Mouse (Mus musculus): ENCODE results near the gene Abcd3.

Gene Abcd3

GRCm38 (mm10) chr3:121814877-121815548, at the start of gene Abcd3:
Gene Abcd3, minus strand, starts transcription at chr3:121815302.
- DNase-seq (ENCODE audit: low spot score) = peak; percentile 82

GRCm38 (mm10) chr3:121859142-121859541, 44.0 kb upstream of the Abcd3 start:
- no peak for DNase-seq (ENCODE audit: low spot score)

GRCm38 (mm10) chr3:121856131-121856530, 41.0 kb upstream of the Abcd3 start:
- no peak for DNase-seq (ENCODE audit: low spot score)

GRCm38 (mm10) chr3:121853781-121854520, 38.8 kb upstream of the Abcd3 start:
- no peak for DNase-seq (ENCODE audit: low spot score)

GRCm38 (mm10) chr3:121852074-121852826, 37.1 kb upstream of the Abcd3 start:
- DNase-seq (ENCODE audit: low spot score) = no peak

GRCm38 (mm10) chr3:121851006-121851405, 35.9 kb upstream of the Abcd3 start:
- DNase-seq (ENCODE audit: low spot score) = no peak

GRCm38 (mm10) chr3:121850381-121850780, 35.3 kb upstream of the Abcd3 start:
- no peak for DNase-seq (ENCODE audit: low spot score)

GRCm38 (mm10) chr3:121847296-121847695, 32.2 kb upstream of the Abcd3 start:
- no peak for DNase-seq (ENCODE audit: low spot score)

GRCm38 (mm10) chr3:121844658-121845057, 29.6 kb upstream of the Abcd3 start:
- no peak for DNase-seq (ENCODE audit: low spot score)

GRCm38 (mm10) chr3:121844013-121844412, 28.9 kb upstream of the Abcd3 start:
- DNase-seq (ENCODE audit: low spot score) = no peak

GRCm38 (mm10) chr3:121843254-121843653, 28.2 kb upstream of the Abcd3 start:
- no peak for DNase-seq (ENCODE audit: low spot score)

- no peak for DNase-seq (ENCODE audit: low spot score)
Measured at GRCm38 (mm10) chr3:121842306-121842860, 27.3 kb upstream of the Abcd3 start.

- no peak for DNase-seq (ENCODE audit: low spot score)
Measured at GRCm38 (mm10) chr3:121841412-121842014, 26.4 kb upstream of the Abcd3 start.

- no peak for DNase-seq (ENCODE audit: low spot score)
Measured at GRCm38 (mm10) chr3:121840351-121840750, 25.2 kb upstream of the Abcd3 start.

GRCm38 (mm10) chr3:121834732-121835131, 19.6 kb upstream of the Abcd3 start:
- no peak for DNase-seq (ENCODE audit: low spot score)

- DNase-seq (ENCODE audit: low spot score) = no peak
Measured at GRCm38 (mm10) chr3:121834250-121834649, 19.1 kb upstream of the Abcd3 start.

- DNase-seq (ENCODE audit: low spot score) = no peak
Measured at GRCm38 (mm10) chr3:121825092-121825491, 10.0 kb upstream of the Abcd3 start.

- DNase-seq (ENCODE audit: low spot score) = no peak
Measured at GRCm38 (mm10) chr3:121824319-121824718, 9.2 kb upstream of the Abcd3 start.

- no peak for DNase-seq (ENCODE audit: low spot score)
Measured at GRCm38 (mm10) chr3:121822643-121823042, 7.5 kb upstream of the Abcd3 start.

GRCm38 (mm10) chr3:121821559-121822143, 6.5 kb upstream of the Abcd3 start:
- no peak for DNase-seq (ENCODE audit: low spot score)

GRCm38 (mm10) chr3:121819693-121820200, 4.6 kb upstream of the Abcd3 start:
- no peak for DNase-seq (ENCODE audit: low spot score)

All from urinary bladder, postnatal 25 days (tissue).